Mouse (Mus musculus) urinary bladder, postnatal 25 days (tissue): Measurements from ENCODE around the gene Marveld1.

Source experiments
- DNase-seq: peaks from one replicate; pipeline ENCODE4 v3.0.0; 2022; ENCODE audit warnings: low spot score

Gene Marveld1

GRCm38 (mm10) chr19:42139724-42140517, 7.3 kb upstream of the Marveld1 start:
- no peak for DNase-seq

GRCm38 (mm10) chr19:42141998-42142397, 5.2 kb upstream of the Marveld1 start:
- DNase-seq, result no peak

- no peak for DNase-seq
These were observed 4.4 kb upstream of the Marveld1 start for GRCm38 (mm10) chr19:42142757-42143156.

GRCm38 (mm10) chr19:42144067-42144466, 3.1 kb upstream of the Marveld1 start:
- no peak for DNase-seq

GRCm38 (mm10) chr19:42144541-42145167, 2.5 kb upstream of the Marveld1 start:
- peak; percentile 89 for DNase-seq

GRCm38 (mm10) chr19:42145210-42145609, 2.0 kb upstream of the Marveld1 start:
- no peak for DNase-seq

- no peak for DNase-seq
These were observed 1.5 kb upstream of the Marveld1 start for GRCm38 (mm10) chr19:42145731-42146130.

- DNase-seq, result no peak
These were observed 757 bp upstream of the Marveld1 start for GRCm38 (mm10) chr19:42146276-42147010.

- peak; percentile 55 for DNase-seq
These were observed 769 bp downstream of the Marveld1 start for GRCm38 (mm10) chr19:42147769-42148568.

- no peak for DNase-seq
These were observed 1.3 kb downstream of the Marveld1 start for GRCm38 (mm10) chr19:42148569-42148860.

GRCm38 (mm10) chr19:42151990-42152389, 4.8 kb downstream of the Marveld1 start:
- DNase-seq, result peak; percentile 84

- no peak for DNase-seq
These were observed 10.5 kb downstream of the Marveld1 start for GRCm38 (mm10) chr19:42157493-42158237.

- no peak for DNase-seq
These were observed 11.2 kb downstream of the Marveld1 start for GRCm38 (mm10) chr19:42158246-42159017.

GRCm38 (mm10) chr19:42163764-42164163, 16.6 kb downstream of the Marveld1 start, which contains the start of gene Zfyve27:
Zfyve27 (plus strand) TSS chr19:42163951.
- no peak for DNase-seq

- DNase-seq, result no peak
These were observed 17.0 kb downstream of the Marveld1 start for GRCm38 (mm10) chr19:42164188-42164587.

GRCm38 (mm10) chr19:42166130-42166529, 18.9 kb downstream of the Marveld1 start:
- DNase-seq, result peak; percentile 94

GRCm38 (mm10) chr19:42166766-42167165, 19.6 kb downstream of the Marveld1 start:
- no peak for DNase-seq

- no peak for DNase-seq
These were observed 20.3 kb downstream of the Marveld1 start for GRCm38 (mm10) chr19:42167489-42167888.

GRCm38 (mm10) chr19:42169322-42169975, 22.2 kb downstream of the Marveld1 start:
- DNase-seq, result no peak
